Mouse (Mus musculus): ENCODE measurements at regions not wholly inside any gene's neighbourhood (a gene's known extent, or its start where the extent isn't known, plus 50 kb on each side); places are given as distances from the start of the nearest gene placed in this dataset.
A peak's percentile ranks its signal among the peaks of the same experiment; 100 is the strongest.

- H3K36me3 ChIP-seq (ENCODE audit: control insufficient read depth, insufficient read depth, low read length): no peaks in the 10 kb centered on the region
- no peaks in the 10 kb centered on the region for H3K27me3 ChIP-seq (ENCODE audit: control insufficient read depth, insufficient read depth, low read length)
- no peak overlapping the region for H3K27ac ChIP-seq (ENCODE audit: low read length)
- H3K4me1 ChIP-seq (ENCODE audit: control insufficient read depth, insufficient read depth, low read length): no peaks in the 10 kb centered on the region
- H3K9ac ChIP-seq (replicated peaks; ENCODE audit: low read depth, low read length): no peak overlapping the region
- peak; percentile 67; the same call in 1 of the 2 replicates for ATAC-seq (ENCODE audit: insufficient number of reproducible peaks, insufficient read depth, low FRiP score, low read depth)
- no peak overlapping the region for H3K4me2 ChIP-seq (replicated peaks; ENCODE audit: low read depth, low read length)
- H3K9me3 ChIP-seq (ENCODE audit: control insufficient read depth, low read depth, low read length): no peaks in the 10 kb centered on the region
- WGBS: 38% methylated on average over 7 of the region's 7 CpGs
- H3K4me3 ChIP-seq (ENCODE audit: low read depth, low read length): no peak overlapping the region
Measured at GRCm38 (mm10) chr9:94408635-94409323, 129.1 kb downstream of the 1190002N15Rik start.

- no peaks in the 10 kb centered on the region for H3K36me3 ChIP-seq (ENCODE audit: control insufficient read depth, insufficient read depth, low read length)
- no peak for ATAC-seq (ENCODE audit: insufficient number of reproducible peaks, insufficient read depth, low FRiP score, low read depth)
- no peak overlapping the region for H3K4me2 ChIP-seq (replicated peaks; ENCODE audit: low read depth, low read length)
- H3K27ac ChIP-seq (ENCODE audit: low read length): no peak overlapping the region
- no peak overlapping the region for H3K4me3 ChIP-seq (ENCODE audit: low read depth, low read length)
- no peaks in the 10 kb centered on the region for H3K9me3 ChIP-seq (ENCODE audit: control insufficient read depth, low read depth, low read length)
- no peaks in the 10 kb centered on the region for H3K4me1 ChIP-seq (ENCODE audit: control insufficient read depth, insufficient read depth, low read length)
- no peak overlapping the region for H3K9ac ChIP-seq (replicated peaks; ENCODE audit: low read depth, low read length)
- WGBS: 92% methylated on average over 10 of the region's 10 CpGs
- no peaks in the 10 kb centered on the region for H3K27me3 ChIP-seq (ENCODE audit: control insufficient read depth, insufficient read depth, low read length)
Measured at GRCm38 (mm10) chr9:94407671-94408070, 130.2 kb downstream of the 1190002N15Rik start.

- H3K4me1 ChIP-seq (ENCODE audit: control insufficient read depth, insufficient read depth, low read length): no peaks in the 10 kb centered on the region
- no peaks in the 10 kb centered on the region for H3K9me3 ChIP-seq (ENCODE audit: control insufficient read depth, low read depth, low read length)
- H3K27me3 ChIP-seq (ENCODE audit: control insufficient read depth, insufficient read depth, low read length): no peaks in the 10 kb centered on the region
- 71% methylated on average over 6 of the region's 6 CpGs for WGBS
- H3K4me2 ChIP-seq (replicated peaks; ENCODE audit: low read depth, low read length): no peak overlapping the region
- no peak overlapping the region for H3K9ac ChIP-seq (replicated peaks; ENCODE audit: low read depth, low read length)
- H3K27ac ChIP-seq (ENCODE audit: low read length): no peak overlapping the region
- H3K4me3 ChIP-seq (ENCODE audit: low read depth, low read length): no peak overlapping the region
- H3K36me3 ChIP-seq (ENCODE audit: control insufficient read depth, insufficient read depth, low read length): no peaks in the 10 kb centered on the region
- ATAC-seq (ENCODE audit: insufficient number of reproducible peaks, insufficient read depth, low FRiP score, low read depth): no peak
Measured at GRCm38 (mm10) chr9:94404551-94404950, 133.3 kb downstream of the 1190002N15Rik start.

- 95% methylated on average over 1 of the region's 1 CpGs for WGBS
- no peak for ATAC-seq (ENCODE audit: insufficient number of reproducible peaks, insufficient read depth, low FRiP score, low read depth)
- H3K27me3 ChIP-seq (ENCODE audit: control insufficient read depth, insufficient read depth, low read length): no peaks in the 10 kb centered on the region
- no peaks in the 10 kb centered on the region for H3K4me1 ChIP-seq (ENCODE audit: control insufficient read depth, insufficient read depth, low read length)
- no peak overlapping the region for H3K4me2 ChIP-seq (replicated peaks; ENCODE audit: low read depth, low read length)
- H3K36me3 ChIP-seq (ENCODE audit: control insufficient read depth, insufficient read depth, low read length): no peaks in the 10 kb centered on the region
- H3K9me3 ChIP-seq (ENCODE audit: control insufficient read depth, low read depth, low read length): no peaks in the 10 kb centered on the region
- no peak overlapping the region for H3K4me3 ChIP-seq (ENCODE audit: low read depth, low read length)
- H3K9ac ChIP-seq (replicated peaks; ENCODE audit: low read depth, low read length): no peak overlapping the region
- no peak overlapping the region for H3K27ac ChIP-seq (ENCODE audit: low read length)
Measured at GRCm38 (mm10) chr9:94400596-94400995, 137.3 kb downstream of the 1190002N15Rik start.

- Histone ChIP-seq H3K27ac (ENCODE audit: low read length) (no peak overlapping the region), H3K4me2 (replicated peaks; ENCODE audit: low read depth, low read length) (no peak overlapping the region), H3K4me1 (ENCODE audit: control insufficient read depth, insufficient read depth, low read length) (no peaks in the 10 kb centered on the region), H3K9ac (replicated peaks; ENCODE audit: low read depth, low read length) (no peak overlapping the region), H3K36me3 (ENCODE audit: control insufficient read depth, insufficient read depth, low read length) (no peaks in the 10 kb centered on the region), H3K27me3 (ENCODE audit: control insufficient read depth, insufficient read depth, low read length) (no peaks in the 10 kb centered on the region), H3K4me3 (ENCODE audit: low read depth, low read length) (no peak overlapping the region), H3K9me3 (ENCODE audit: control insufficient read depth, low read depth, low read length) (no peaks in the 10 kb centered on the region)
- WGBS: 83% methylated on average over 5 of the region's 5 CpGs
- no peak for ATAC-seq (ENCODE audit: insufficient number of reproducible peaks, insufficient read depth, low FRiP score, low read depth)
Measured at GRCm38 (mm10) chr9:94395215-94395614, 142.7 kb downstream of the 1190002N15Rik start.

- no peaks in the 10 kb centered on the region for H3K36me3 ChIP-seq (ENCODE audit: control insufficient read depth, insufficient read depth, low read length)
- no peaks in the 10 kb centered on the region for H3K27me3 ChIP-seq (ENCODE audit: control insufficient read depth, insufficient read depth, low read length)
- no peak overlapping the region for H3K9ac ChIP-seq (replicated peaks; ENCODE audit: low read depth, low read length)
- no peak overlapping the region for H3K4me2 ChIP-seq (replicated peaks; ENCODE audit: low read depth, low read length)
- no peak for ATAC-seq (ENCODE audit: insufficient number of reproducible peaks, insufficient read depth, low FRiP score, low read depth)
- no peak overlapping the region for H3K4me3 ChIP-seq (ENCODE audit: low read depth, low read length)
- H3K27ac ChIP-seq (ENCODE audit: low read length): no peak overlapping the region
- H3K4me1 ChIP-seq (ENCODE audit: control insufficient read depth, insufficient read depth, low read length): no peaks in the 10 kb centered on the region
- H3K9me3 ChIP-seq (ENCODE audit: control insufficient read depth, low read depth, low read length): no peaks in the 10 kb centered on the region
Measured at GRCm38 (mm10) chr9:94386190-94386589, 151.7 kb downstream of the 1190002N15Rik start.

GRCm38 (mm10) chr9:94382293-94382692, 155.6 kb downstream of the 1190002N15Rik start:
- no peaks in the 10 kb centered on the region for H3K27me3 ChIP-seq (ENCODE audit: control insufficient read depth, insufficient read depth, low read length)
- ATAC-seq (ENCODE audit: insufficient number of reproducible peaks, insufficient read depth, low FRiP score, low read depth): no peak
- H3K4me1 ChIP-seq (ENCODE audit: control insufficient read depth, insufficient read depth, low read length): 0 out of 2 replicates have a peak, but pooled peaks cover 3% of the 10 kb centered on the region
- H3K4me2 ChIP-seq (replicated peaks; ENCODE audit: low read depth, low read length): no peak overlapping the region
- no peaks in the 10 kb centered on the region for H3K9me3 ChIP-seq (ENCODE audit: control insufficient read depth, low read depth, low read length)
- H3K27ac ChIP-seq (ENCODE audit: low read length): no peak overlapping the region
- H3K36me3 ChIP-seq (ENCODE audit: control insufficient read depth, insufficient read depth, low read length): no peaks in the 10 kb centered on the region
- 79% methylated on average over 2 of the region's 2 CpGs for WGBS
- no peak overlapping the region for H3K4me3 ChIP-seq (ENCODE audit: low read depth, low read length)
- no peak overlapping the region for H3K9ac ChIP-seq (replicated peaks; ENCODE audit: low read depth, low read length)

- no peaks in the 10 kb centered on the region for H3K9me3 ChIP-seq (ENCODE audit: control insufficient read depth, low read depth, low read length)
- H3K4me3 ChIP-seq (ENCODE audit: low read depth, low read length): no peak overlapping the region
- no peak overlapping the region for H3K4me2 ChIP-seq (replicated peaks; ENCODE audit: low read depth, low read length)
- H3K36me3 ChIP-seq (ENCODE audit: control insufficient read depth, insufficient read depth, low read length): no peaks in the 10 kb centered on the region
- 19% methylated on average over 5 of the region's 5 CpGs for WGBS
- H3K9ac ChIP-seq (replicated peaks; ENCODE audit: low read depth, low read length): no peak overlapping the region
- ATAC-seq (ENCODE audit: insufficient number of reproducible peaks, insufficient read depth, low FRiP score, low read depth): peak; percentile 46; the same call in 1 of the 2 replicates
- H3K27me3 ChIP-seq (ENCODE audit: control insufficient read depth, insufficient read depth, low read length): no peaks in the 10 kb centered on the region
- 0 out of 2 replicates have a peak, but pooled peaks cover 3% of the 10 kb centered on the region for H3K4me1 ChIP-seq (ENCODE audit: control insufficient read depth, insufficient read depth, low read length)
- no peak overlapping the region for H3K27ac ChIP-seq (ENCODE audit: low read length)
Measured at GRCm38 (mm10) chr9:94378835-94379234, 159.0 kb downstream of the 1190002N15Rik start.

GRCm38 (mm10) chr9:94378291-94378690, 159.6 kb downstream of the 1190002N15Rik start:
- Histone ChIP-seq H3K4me1 (ENCODE audit: control insufficient read depth, insufficient read depth, low read length) (0 out of 2 replicates have a peak, but pooled peaks cover 3% of the 10 kb centered on the region), H3K36me3 (ENCODE audit: control insufficient read depth, insufficient read depth, low read length) (no peaks in the 10 kb centered on the region), H3K9ac (replicated peaks; ENCODE audit: low read depth, low read length) (no peak overlapping the region), H3K27me3 (ENCODE audit: control insufficient read depth, insufficient read depth, low read length) (no peaks in the 10 kb centered on the region), H3K4me2 (replicated peaks; ENCODE audit: low read depth, low read length) (no peak overlapping the region), H3K27ac (ENCODE audit: low read length) (no peak overlapping the region), H3K4me3 (ENCODE audit: low read depth, low read length) (no peak overlapping the region), H3K9me3 (ENCODE audit: control insufficient read depth, low read depth, low read length) (no peaks in the 10 kb centered on the region)
- ATAC-seq (ENCODE audit: insufficient number of reproducible peaks, insufficient read depth, low FRiP score, low read depth): no peak
- WGBS: 83% methylated on average over 6 of the region's 6 CpGs

Data from stomach, embryonic 14.5 days (tissue).